Mouse (Mus musculus): ENCODE data around the gene Srsf9.

DNA sequence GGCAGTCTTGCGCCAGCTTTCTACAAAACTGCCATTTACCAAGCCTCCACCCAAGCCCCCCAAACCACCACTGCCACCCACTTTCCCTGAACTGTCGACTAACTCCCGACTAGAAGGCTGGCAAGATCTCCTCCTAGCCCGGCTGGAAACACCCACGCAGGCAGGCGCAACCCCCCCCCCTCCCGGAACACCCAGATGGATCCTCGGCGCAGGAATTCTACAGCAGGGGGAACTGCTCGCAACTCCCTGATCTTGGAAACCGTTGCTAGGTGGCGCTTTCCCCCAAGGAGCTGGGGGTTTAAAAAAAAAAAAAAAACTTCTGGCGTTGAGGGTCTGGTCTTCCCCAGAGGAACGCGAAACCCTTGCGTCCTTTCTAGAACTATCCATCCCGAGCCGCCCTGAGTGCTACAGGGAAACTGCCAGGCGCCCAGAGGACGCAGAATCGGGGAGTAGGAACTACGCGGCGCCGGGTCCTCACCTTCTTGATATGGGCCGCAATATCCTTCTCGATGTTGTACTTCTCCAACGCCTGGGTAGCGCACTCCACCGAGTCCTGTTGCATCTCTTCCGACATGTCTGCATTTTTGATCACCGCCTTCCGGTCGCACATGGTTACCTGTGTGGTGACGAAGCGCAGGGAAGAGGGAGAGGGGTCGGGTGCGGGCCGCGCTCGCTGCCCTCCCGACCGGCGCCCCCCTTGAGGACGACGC lies 26.8 kb upstream of the Srsf9 start:
- TF ChIP-seq CTCF (IDR thresholded peaks at IDR 0.05; ENCODE audit: low read depth) = peak; percentile 69
- TF ChIP-seq EP300 (optimal IDR thresholded peaks at IDR 0.05) = peak; percentile 3

Measured in stomach, postnatal 0 days (tissue).